Mouse (Mus musculus) midbrain, embryonic 14.5 days (tissue): ENCODE results near the gene BC048562. TPM values are rescaled to one million over a fixed set of nuclear protein-coding genes. Genes with fewer than 3 reads are reported as not detected.

Source experiments
- ATAC-seq: fragments of 200-750 bp; cut with Nextera tagmentation; 2 replicates; pipeline ENCODE4 v1.8.0; 2017; ENCODE audit warnings: moderate number of reproducible peaks, moderate library complexity; ENCODE audit not compliant: low FRiP score, low TSS enrichment
- DNase-seq: peaks from one replicate; pipeline ENCODE4 v3.0.0-alpha.2; 2015
- H3K27ac ChIP-seq: fragments of 300-500 bp; sonication (generic); replicated peaks from 2 replicates; pipeline ENCODE4 v1.5.1; 2014; ENCODE audit warnings: mild to moderate bottlenecking, low read depth, low read length, moderate library complexity
- H3K27me3 ChIP-seq: fragments of 300-500 bp; sonication (generic); 2 replicates; pipeline ENCODE4 v1.6.1; 2014; ENCODE audit warnings: low read length, control low read depth, mixed read lengths; ENCODE audit not compliant: control insufficient read depth, insufficient read depth
- H3K36me3 ChIP-seq: fragments of 300-500 bp; sonication (generic); 2 replicates; pipeline ENCODE4 v1.6.1; 2014; ENCODE audit warnings: low read length, control low read depth; ENCODE audit not compliant: control insufficient read depth, insufficient read depth
- H3K4me1 ChIP-seq: fragments of 300-500 bp; sonication (generic); 2 replicates; pipeline ENCODE4 v1.6.1; 2014; ENCODE audit warnings: mild to moderate bottlenecking, antibody characterized with exemption, low read length, control low read depth; ENCODE audit not compliant: control insufficient read depth, insufficient read depth
- H3K4me2 ChIP-seq: fragments of 300-500 bp; sonication (generic); 2 replicates; pipeline ENCODE4 v1.6.1; 2014; ENCODE audit warnings: mild to moderate bottlenecking, low read length, moderate library complexity
- H3K4me3 ChIP-seq: fragments of 300-500 bp; sonication (generic); replicated peaks from 2 replicates; pipeline ENCODE4 v1.5.1; 2014; ENCODE audit warnings: low read depth, low read length
- H3K9ac ChIP-seq: fragments of 300-500 bp; sonication (generic); replicated peaks from 2 replicates; pipeline ENCODE4 v1.6.1; 2014; ENCODE audit warnings: mild to moderate bottlenecking, low read length, moderate library complexity
- H3K9me3 ChIP-seq: fragments of 300-500 bp; sonication (generic); 2 replicates; pipeline ENCODE4 v1.6.1; 2016; ENCODE audit warnings: low read length, control low read depth, mixed read lengths; ENCODE audit not compliant: control insufficient read depth
- WGBS: fragments of 180-500 bp; shearing (Covaris S2); extraction: QIAGEN DNeasy Blood & Tissue Kit; methylation state at CpG from one replicate; pipeline ENCODE4 v1.1.7; 2014; 5-methylcytosine and 5-hydroxymethylcytosine counted together
- polyA plus RNA-seq: library from polyadenylated mRNA; unstranded; fragments of >200 nt; fragmentation: Nextera tagmentation; extraction: Ambion mirVana; gene quantifications from 2 replicates; pipeline ENCODE4 v1.2.1, GENCODE M21; 2014

The BC048562 gene
- polyA plus RNA-seq, 1 experiment from 2014 or later: not detected

DNA sequence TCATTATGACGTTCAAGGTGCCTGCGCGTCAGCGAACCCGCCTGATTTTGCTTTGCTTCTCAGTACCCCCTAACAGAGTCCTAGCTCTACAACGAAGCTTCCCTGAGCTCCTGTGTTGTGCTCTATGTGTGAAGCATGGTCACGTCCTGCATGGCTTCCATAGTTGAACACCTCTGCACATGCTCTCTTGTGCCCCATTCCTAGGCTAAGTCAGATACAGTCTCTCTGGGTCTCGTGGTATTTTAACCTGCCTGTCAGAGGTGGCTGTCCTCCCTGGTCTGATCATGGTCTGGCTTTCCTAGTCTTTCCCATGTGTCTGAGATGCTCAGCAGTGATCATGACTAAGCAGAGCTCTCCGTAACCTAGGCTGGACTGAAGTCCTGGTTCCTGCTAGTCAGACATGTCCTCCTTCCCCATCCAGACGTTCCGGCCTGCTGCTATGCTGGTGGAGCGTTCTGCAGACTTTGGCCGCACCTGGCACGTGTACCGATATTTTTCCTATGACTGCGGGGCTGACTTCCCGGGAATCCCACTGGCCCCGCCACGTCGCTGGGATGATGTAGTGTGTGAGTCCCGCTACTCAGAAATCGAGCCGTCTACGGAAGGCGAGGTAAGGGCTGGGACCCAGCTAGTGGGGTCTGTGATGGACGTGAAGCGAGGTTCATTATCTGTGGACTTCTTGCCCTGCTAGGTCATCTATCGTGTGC is 44.7 kb downstream of the BC048562 start:
- 94% methylated on average over 28 of the region's 28 CpGs for WGBS
- H3K4me3 ChIP-seq: no peak overlapping the region
- H3K9me3 ChIP-seq: no peaks in the 10 kb centered on the region
- H3K36me3 ChIP-seq: peaks cover 2% of the 10 kb centered on the region; the same call in 1 of the 2 replicates
- no peaks in the 10 kb centered on the region for H3K27me3 ChIP-seq
- H3K27ac ChIP-seq: no peak overlapping the region
- ATAC-seq: no peak
- no peak overlapping the region for H3K4me2 ChIP-seq
- H3K9ac ChIP-seq: no peak overlapping the region
- DNase-seq: no peak
- H3K4me1 ChIP-seq: peaks cover 15% of the 10 kb centered on the region

DNA sequence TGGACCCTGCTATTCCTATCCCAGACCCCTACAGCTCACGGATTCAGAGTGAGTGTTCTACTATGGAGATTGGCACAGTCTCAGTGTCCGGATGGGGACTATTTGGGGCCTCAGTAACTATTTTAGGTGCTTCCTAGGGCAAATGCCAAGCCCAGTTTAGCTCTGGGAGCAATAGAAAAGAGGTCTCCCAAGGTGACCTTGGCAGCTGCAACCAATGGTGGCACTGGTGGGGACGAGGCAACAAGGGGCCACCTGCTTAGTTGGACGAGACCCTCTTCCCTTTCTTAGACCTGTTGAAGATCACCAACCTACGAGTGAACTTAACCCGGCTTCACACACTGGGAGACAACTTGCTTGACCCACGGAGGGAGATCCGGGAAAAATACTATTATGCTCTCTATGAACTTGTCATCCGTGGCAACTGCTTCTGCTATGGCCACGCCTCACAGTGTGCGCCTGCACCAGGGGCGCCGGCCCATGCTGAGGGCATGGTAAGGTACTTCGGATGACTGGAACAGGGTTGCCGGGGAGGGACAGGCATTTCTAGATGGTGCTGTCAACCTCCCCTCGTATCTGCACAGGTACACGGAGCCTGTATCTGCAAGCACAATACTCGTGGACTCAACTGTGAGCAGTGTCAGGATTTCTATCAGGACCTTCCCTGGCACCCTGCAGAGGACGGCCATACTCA is 45.4 kb downstream of the BC048562 start:
- H3K27ac ChIP-seq: no peak overlapping the region
- H3K9me3 ChIP-seq: no peaks in the 10 kb centered on the region
- ATAC-seq: no peak
- H3K4me3 ChIP-seq: no peak overlapping the region
- H3K9ac ChIP-seq: no peak overlapping the region
- H3K27me3 ChIP-seq: no peaks in the 10 kb centered on the region
- peaks cover 4% of the 10 kb centered on the region; the same call in 1 of the 2 replicates for H3K36me3 ChIP-seq
- peaks cover 15% of the 10 kb centered on the region for H3K4me1 ChIP-seq
- WGBS: 92% methylated on average over 19 of the region's 19 CpGs
- no peak for DNase-seq
- H3K4me2 ChIP-seq: no peak overlapping the region

DNA sequence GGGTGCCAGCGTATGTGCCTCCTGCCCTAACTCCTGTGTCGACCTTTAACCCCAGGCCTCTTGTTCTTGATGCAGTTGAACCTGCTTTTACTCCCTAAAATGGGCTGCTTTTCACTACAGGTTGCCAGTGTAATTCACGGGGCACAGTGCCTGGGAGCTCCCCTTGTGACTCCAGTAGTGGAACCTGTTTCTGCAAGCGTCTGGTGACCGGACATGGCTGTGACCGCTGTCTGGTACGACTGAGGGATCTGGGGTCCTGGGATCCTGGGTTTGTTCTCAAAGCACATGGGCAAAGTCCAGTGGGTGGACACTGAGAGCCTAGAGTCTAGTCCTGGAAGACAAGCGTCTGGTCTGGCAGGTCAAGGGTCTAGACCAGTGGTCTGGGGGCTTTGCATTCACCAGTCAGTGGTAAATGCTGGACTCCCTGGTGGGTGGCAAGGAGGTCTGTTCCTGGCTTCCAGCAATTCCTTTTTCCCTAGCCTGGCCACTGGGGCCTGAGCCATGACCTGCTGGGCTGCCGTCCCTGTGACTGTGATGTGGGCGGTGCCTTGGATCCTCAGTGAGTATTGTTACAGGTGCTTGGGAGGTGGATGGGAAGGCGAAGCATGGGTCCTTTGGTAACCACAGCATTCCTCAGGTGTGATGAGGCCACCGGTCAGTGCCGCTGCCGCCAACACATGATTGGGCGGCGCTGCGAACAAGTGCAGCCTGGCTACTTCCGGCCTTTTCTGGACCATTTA is 46.9 kb downstream of the BC048562 start:
- Histone ChIP-seq H3K27me3 (no peaks in the 10 kb centered on the region), H3K36me3 (peaks cover 4% of the 10 kb centered on the region; the same call in 1 of the 2 replicates), H3K4me2 (no peak overlapping the region), H3K4me1 (peaks cover 15% of the 10 kb centered on the region), H3K27ac (no peak overlapping the region), H3K9ac (no peak overlapping the region), H3K4me3 (no peak overlapping the region), H3K9me3 (no peaks in the 10 kb centered on the region)
- ATAC-seq (no peak), DNase-seq (no peak)
- 95% methylated on average over 18 of the region's 18 CpGs for WGBS

DNA sequence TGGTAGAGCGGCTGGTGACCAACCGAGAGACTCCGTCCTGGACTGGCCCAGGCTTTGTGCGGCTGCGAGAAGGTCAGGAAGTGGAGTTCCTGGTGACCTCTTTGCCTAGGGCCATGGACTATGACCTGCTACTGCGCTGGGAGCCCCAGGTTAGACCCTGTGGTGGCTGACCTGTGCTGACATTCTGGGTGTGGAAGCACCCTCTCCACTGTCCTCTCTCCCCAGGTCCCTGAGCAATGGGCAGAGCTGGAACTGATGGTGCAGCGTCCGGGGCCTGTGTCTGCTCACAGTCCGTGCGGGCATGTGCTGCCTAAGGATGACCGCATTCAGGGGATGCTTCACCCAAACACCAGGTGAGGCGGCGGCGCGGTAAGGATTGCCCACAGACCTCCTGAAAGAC is 47.7 kb downstream of the BC048562 start:
- Histone ChIP-seq H3K9ac (no peak overlapping the region), H3K4me3 (no peak overlapping the region), H3K27ac (no peak overlapping the region), H3K4me1 (peaks cover 11% of the 10 kb centered on the region), H3K27me3 (no peaks in the 10 kb centered on the region), H3K36me3 (peaks cover 4% of the 10 kb centered on the region; the same call in 1 of the 2 replicates), H3K9me3 (no peaks in the 10 kb centered on the region), H3K4me2 (no peak overlapping the region)
- no peak for ATAC-seq
- DNase-seq: no peak
- WGBS: 95% methylated on average over 15 of the region's 15 CpGs

DNA sequence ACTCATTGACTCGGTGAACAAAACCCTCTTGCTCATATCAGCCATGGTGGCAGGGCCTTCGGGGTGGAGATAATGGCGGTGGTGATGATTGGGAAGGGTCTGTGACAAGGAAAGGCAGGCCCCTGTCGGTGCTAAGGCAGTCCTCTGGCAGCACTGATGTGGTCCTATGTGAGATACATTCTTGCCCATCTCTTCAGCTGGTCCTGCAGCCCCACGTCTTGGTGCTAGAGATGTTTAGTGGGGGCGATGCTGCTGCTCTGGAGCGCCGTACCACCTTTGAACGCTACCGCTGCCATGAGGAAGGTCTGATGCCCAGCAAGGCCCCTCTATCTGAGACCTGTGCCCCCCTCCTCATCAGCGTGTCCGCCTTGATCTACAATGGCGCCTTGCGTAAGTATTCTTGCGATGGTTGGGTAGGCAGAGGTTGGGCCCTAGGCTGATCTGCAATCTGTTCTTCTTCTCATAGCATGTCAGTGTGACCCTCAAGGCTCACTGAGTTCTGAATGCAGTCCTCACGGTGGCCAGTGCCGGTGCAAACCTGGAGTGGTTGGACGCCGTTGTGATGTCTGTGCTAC is 49.1 kb downstream of the BC048562 start:
- H3K4me2 ChIP-seq: no peak overlapping the region
- H3K4me1 ChIP-seq: peaks cover 6% of the 10 kb centered on the region; the same call in 1 of the 2 replicates
- no peak overlapping the region for H3K4me3 ChIP-seq
- H3K27ac ChIP-seq: no peak overlapping the region
- no peaks in the 10 kb centered on the region for H3K27me3 ChIP-seq
- no peak overlapping the region for H3K9ac ChIP-seq
- peaks cover 4% of the 10 kb centered on the region; the same call in 1 of the 2 replicates for H3K36me3 ChIP-seq
- no peaks in the 10 kb centered on the region for H3K9me3 ChIP-seq
- whole genome bisulfite sequencing: 96% methylated on average over 19 of the region's 19 CpGs
- ATAC-seq (no peak), DNase-seq (no peak)

DNA sequence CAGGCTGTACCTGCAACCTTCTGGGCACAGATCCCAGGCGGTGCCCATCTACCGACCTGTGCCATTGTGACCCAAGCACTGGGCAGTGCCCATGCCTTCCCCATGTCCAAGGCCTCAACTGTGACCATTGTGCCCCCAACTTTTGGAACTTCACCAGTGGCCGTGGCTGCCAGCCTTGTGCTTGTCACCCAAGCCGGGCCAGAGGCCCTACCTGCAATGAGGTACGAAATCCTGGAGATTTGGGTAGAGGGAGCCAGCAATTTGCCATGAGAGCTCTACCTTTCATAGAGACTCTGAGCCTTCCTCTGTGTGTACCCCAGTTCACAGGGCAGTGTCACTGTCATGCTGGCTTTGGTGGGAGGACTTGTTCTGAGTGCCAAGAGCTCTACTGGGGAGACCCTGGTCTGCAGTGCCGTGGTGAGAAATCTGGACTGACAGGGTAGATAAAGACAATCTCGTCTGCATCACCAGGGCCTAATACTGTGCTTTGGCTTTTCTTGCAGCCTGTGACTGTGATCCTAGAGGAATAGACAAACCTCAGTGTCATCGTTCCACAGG is 50.8 kb downstream of the BC048562 start:
- H3K27me3 ChIP-seq: no peaks in the 10 kb centered on the region
- H3K4me2 ChIP-seq: no peak overlapping the region
- no peak for DNase-seq
- peaks cover 5% of the 10 kb centered on the region; the same call in 1 of the 2 replicates for H3K36me3 ChIP-seq
- ATAC-seq: no peak
- H3K4me1 ChIP-seq: peaks cover 14% of the 10 kb centered on the region
- no peak overlapping the region for H3K27ac ChIP-seq
- WGBS: 95% methylated on average over 8 of the region's 8 CpGs
- H3K9me3 ChIP-seq: no peaks in the 10 kb centered on the region
- H3K4me3 ChIP-seq: no peak overlapping the region
- no peak overlapping the region for H3K9ac ChIP-seq

DNA sequence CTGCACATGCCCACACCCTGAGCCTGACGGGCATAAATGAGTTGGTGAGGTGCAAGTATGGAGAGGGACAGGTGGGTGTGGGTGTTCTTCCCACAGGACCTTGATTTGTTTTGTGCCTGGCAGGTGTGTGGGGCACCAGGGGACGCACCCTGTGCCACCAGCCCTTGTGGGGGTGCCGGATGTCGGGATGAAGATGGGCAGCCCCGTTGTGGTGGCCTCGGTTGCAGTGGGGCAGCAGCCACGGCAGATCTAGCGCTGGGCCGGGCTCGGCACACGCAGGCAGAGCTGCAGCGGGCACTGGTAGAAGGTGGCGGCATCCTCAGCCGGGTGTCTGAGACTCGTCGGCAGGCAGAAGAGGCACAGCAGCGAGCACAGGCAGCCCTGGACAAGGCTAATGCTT is 52.1 kb downstream of the BC048562 start:
- Histone ChIP-seq H3K4me1 (peaks cover 18% of the 10 kb centered on the region), H3K4me2 (no peak overlapping the region), H3K9me3 (no peaks in the 10 kb centered on the region), H3K36me3 (peaks cover 18% of the 10 kb centered on the region), H3K9ac (no peak overlapping the region), H3K27ac (no peak overlapping the region), H3K4me3 (no peak overlapping the region), H3K27me3 (no peaks in the 10 kb centered on the region)
- no peak for DNase-seq
- 96% methylated on average over 17 of the region's 17 CpGs for WGBS
- ATAC-seq: no peak

DNA sequence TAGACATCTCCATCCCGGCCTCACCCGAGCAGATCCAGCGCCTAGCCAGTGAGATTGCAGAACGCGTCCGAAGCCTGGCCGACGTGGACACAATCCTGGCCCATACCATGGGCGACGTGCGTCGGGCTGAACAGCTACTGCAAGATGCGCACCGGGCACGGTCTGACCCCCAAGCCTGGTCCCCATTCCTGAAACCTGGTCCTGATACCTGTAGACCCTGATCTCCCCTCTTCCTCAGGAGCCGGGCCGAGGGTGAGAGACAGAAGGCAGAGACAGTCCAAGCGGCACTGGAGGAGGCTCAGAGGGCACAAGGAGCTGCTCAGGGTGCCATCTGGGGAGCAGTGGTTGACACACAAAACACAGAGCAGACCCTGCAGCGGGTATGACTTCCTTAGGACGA is 52.9 kb downstream of the BC048562 start:
- Histone ChIP-seq H3K9me3 (no peaks in the 10 kb centered on the region), H3K4me3 (no peak overlapping the region), H3K9ac (no peak overlapping the region), H3K27ac (peak overlapping the region; percentile 97), H3K4me1 (peaks cover 18% of the 10 kb centered on the region), H3K27me3 (no peaks in the 10 kb centered on the region), H3K4me2 (no peak overlapping the region), H3K36me3 (peaks cover 26% of the 10 kb centered on the region)
- ATAC-seq: no peak
- WGBS: 96% methylated on average over 20 of the region's 20 CpGs
- DNase-seq: no peak
